Mouse (Mus musculus) kidney, adult 10 weeks (tissue): Measurements from ENCODE around the gene Olfr1160. TPM values are rescaled to one million over a fixed set of nuclear protein-coding genes. Genes with fewer than 3 reads are reported as not detected.

Experiments used
- polyA plus RNA-seq: library from polyadenylated mRNA; stranded (reverse); fragments of 350-450 nt; fragmentation: Illumina TruSeq; extraction: RNeasy Lipid Tissue Mini Kit (QIAGEN cat#74804); gene quantifications from one replicate; pipeline ENCODE4 v1.2.3, GENCODE M21; 2014; ENCODE audit warnings: low read depth, low replicate concordance

Gene Olfr1160
- polyA plus RNA-seq: not detected

DNA sequence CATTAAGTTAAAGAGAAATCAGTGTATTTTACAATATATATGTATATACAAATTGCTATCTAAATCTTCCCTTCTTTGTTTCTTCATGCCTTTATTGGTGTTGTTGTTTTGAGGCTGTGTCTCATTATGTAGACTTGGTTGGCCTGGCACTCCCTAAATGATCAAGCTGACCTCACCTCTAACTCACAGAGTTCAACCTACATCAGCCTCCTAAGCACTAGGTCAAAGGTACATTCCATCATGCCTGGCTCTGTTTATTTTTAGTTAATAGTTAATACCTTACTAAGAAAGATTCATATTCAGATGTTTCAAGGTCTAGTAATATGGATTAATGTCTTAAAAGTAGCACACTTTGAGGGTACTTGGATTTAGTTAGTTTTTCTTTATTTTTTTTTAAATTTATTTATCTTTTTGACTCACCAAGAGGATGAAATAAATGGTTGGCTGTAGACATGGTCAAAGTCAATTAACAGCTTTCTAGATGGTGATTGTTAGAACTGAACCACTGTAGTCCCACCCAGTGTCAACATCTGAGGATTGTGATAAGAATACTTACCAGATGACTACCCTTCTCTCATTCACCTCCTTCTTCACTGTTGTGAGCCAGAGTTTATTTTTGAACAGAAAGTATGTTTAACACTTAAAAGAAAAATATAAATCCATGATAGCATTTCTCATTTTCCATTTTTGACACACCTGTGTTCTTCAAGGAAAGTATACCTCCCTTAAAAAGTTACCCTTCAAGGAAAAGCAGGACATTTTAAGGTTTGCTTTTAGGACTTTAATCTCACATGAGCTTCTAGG, at the start of gene Olfr1160:
Gene Olfr1160, minus strand, starts transcription at position 754 of the 804 bp plus-strand sequence.

DNA sequence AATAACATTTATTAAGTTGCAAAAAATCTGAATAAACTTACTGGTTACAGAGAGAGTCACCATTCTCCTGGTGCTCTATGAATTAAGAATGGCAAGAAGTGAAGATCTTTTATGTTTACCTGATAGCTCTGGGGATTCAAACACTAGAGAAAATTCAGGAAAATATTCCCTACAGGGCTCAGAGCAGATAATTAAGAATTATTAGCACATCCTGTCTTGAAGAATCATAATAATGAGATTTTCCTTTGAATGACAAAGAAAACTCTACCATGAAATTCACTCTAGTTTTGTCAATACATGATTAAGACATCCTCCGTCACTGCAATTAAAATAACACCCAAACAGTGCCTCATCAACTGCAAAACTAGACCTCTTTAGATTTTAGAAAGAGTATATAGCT, 43.0 kb upstream of the Olfr1160 start, which contains the start of gene Olfr1162:
Gene Olfr1162, minus strand, starts transcription at position 101 of the 400 bp plus-strand sequence.

DNA sequence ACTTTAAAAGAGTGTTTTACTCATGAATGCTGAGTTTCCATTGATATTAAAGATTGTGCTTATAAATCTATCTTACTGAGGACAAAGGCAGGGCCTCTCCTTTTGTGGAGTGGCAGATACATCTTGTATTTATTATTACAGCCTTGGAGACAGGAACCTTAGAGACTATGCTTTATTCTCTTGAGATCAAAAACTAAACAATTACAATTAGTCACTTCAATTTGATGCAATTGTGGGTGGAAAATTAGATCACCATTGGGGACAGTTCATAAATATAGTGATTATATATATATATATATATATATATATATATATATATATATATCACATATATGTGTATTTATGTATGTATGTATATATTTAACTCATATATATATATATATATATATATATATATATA, 29.5 kb upstream of the Olfr1160 start, which contains the start of gene Olfr73:
Gene Olfr73, minus strand, starts transcription at position 101 of the 400 bp plus-strand sequence.

DNA sequence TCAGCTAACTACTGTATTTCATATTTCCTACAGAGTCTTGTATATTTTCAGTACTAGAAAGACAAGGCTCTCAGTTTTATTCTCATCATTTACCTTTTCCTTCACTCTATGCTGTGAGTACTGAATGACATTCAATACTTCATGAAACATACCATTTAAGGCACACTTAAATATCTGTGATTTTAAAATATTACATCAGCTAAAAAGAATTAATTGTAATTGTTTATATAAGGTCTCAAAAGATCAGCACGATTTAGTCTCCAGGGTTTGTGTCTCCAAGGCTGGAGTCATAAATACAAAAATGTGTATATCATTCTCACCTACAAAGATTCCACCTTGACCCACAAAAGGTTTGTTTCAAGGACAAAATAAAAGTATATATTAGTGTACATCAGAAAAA, 14.4 kb upstream of the Olfr1160 start, which contains the start of gene Olfr1161:
Gene Olfr1161, plus strand, starts transcription at position 301 of the 400 bp plus-strand sequence.

DNA sequence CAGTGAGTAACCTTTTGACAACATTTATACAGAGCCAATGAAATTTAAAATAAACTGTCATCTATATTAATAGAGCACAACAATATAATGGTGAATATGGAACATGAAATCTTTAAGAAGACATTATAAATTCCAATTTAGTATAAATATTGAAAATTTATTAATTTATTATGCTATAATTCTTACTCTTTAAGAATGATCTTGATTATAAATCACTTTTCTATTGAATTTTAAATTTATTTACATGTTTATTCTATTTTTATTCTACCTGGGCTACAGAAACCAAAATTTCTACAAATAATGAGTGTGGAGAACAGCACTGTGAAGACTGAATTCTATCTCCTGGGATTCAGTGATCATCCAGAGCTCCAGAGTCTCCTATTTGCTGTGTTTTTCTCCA, 18.3 kb downstream of the Olfr1160 start, which contains the start of gene Olfr1158:
Gene Olfr1158, plus strand, starts transcription at position 301 of the 400 bp plus-strand sequence.

DNA sequence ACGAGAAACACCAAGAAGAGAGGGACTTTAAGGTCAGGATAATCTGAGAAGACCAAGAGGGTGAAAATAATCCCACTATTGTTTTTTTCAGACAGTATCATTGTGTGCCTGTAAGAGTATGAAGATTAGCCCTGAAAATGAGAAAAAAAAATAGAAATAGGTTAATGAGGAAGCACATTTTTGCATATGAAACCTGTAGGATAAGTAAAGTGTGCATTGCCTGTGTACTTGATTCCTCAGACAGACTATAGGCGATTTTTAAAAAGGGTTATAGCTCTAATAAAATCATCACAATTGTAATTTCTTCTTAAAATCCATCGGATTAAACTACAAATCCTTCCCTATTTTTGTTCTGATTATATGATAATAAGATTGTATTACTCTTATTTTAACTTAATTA, 33.5 kb downstream of the Olfr1160 start, which contains the start of gene Olfr74:
Gene Olfr74, minus strand, starts transcription at position 101 of the 400 bp plus-strand sequence.

DNA sequence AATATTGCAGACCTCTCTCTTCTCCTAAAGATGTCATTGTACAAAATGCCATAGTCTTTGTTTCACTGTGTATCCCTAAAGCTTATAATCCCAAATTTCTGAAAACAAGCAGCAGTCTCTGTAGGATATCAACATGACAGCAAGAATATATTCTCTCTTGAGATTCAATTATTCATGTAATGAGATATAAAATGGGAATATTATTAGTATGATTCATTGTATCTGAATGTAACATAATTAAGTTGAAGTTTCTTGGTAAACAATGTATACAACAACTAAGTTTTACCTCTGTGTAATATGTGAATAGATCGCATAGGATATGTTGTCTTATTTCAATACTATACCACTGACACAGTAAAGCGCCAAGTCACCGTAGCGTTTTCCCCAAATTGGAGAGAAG, 39.9 kb downstream of the Olfr1160 start, which contains the start of gene Olfr1157:
Gene Olfr1157, minus strand, starts transcription at position 101 of the 400 bp plus-strand sequence.

DNA sequence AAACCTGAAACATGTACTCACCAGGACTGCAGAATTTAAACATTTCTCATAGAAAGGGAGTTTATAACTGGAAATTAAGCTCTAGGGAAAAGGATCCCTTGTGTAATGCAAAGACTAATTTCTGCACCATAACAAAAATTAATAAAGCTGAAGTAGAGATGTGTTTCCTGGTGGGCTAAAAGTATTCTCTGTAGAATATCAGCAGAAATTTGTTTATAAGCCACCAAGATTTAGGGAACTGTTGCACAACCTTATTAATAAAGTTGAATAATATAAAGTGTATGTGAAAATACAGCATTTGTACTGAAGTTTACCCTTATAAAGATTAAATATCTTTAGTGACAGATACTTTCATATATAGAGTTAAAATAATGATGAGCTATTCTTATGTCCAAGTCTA, 55.1 kb downstream of the Olfr1160 start, which contains the start of gene Olfr1156:
Gene Olfr1156, minus strand, starts transcription at position 101 of the 400 bp plus-strand sequence.

Other genes with a start within 250 kb of the Olfr1160 start
- not detected for gene Olfr152, start 228.8 kb downstream of the Olfr1160 start, polyA plus RNA-seq
- gene Olfr1143, start 207.7 kb downstream of the Olfr1160 start, polyA plus RNA-seq: not detected
- not detected for gene Olfr1145, start 198.4 kb downstream of the Olfr1160 start, polyA plus RNA-seq
- not detected for gene Olfr1148, start 177.7 kb downstream of the Olfr1160 start, polyA plus RNA-seq
- gene Olfr1150-ps1, start 164.3 kb downstream of the Olfr1160 start, polyA plus RNA-seq: not detected
- gene Olfr1151, start 152.4 kb downstream of the Olfr1160 start, polyA plus RNA-seq: not detected
- not detected for gene Olfr1152, start 141.8 kb downstream of the Olfr1160 start, polyA plus RNA-seq
- gene Olfr1153, start 113.3 kb downstream of the Olfr1160 start, polyA plus RNA-seq: not detected
- not detected for gene Olfr1154, start 103.1 kb downstream of the Olfr1160 start, polyA plus RNA-seq
- not detected for gene Olfr1155, start 63.1 kb downstream of the Olfr1160 start, polyA plus RNA-seq
- gene Olfr1156, start 55.2 kb downstream of the Olfr1160 start, polyA plus RNA-seq: not detected
- gene Olfr1157, start 40.0 kb downstream of the Olfr1160 start, polyA plus RNA-seq: not detected
- gene Olfr74, start 33.6 kb downstream of the Olfr1160 start, polyA plus RNA-seq: not detected
- not detected for gene Olfr1158, start 18.2 kb downstream of the Olfr1160 start, polyA plus RNA-seq
- not detected for gene Olfr1161, start 14.5 kb upstream of the Olfr1160 start, polyA plus RNA-seq
- not detected for gene Olfr73, start 29.4 kb upstream of the Olfr1160 start, polyA plus RNA-seq
- gene Olfr1162, start 42.9 kb upstream of the Olfr1160 start, polyA plus RNA-seq: not detected
- gene Olfr1163, start 63.6 kb upstream of the Olfr1160 start, polyA plus RNA-seq: not detected
- not detected for gene Olfr1164, start 85.7 kb upstream of the Olfr1160 start, polyA plus RNA-seq
- not detected for gene Olfr1166, start 120.0 kb upstream of the Olfr1160 start, polyA plus RNA-seq
- not detected for gene Olfr1167, start 146.9 kb upstream of the Olfr1160 start, polyA plus RNA-seq
- gene Olfr1168, start 173.6 kb upstream of the Olfr1160 start, polyA plus RNA-seq: not detected
- not detected for gene Olfr1170, start 220.1 kb upstream of the Olfr1160 start, polyA plus RNA-seq